Mouse (Mus musculus) liver, embryonic 18 days (tissue): Measurements from ENCODE around the gene Vmn2r94. TPM values are rescaled to one million over a fixed set of nuclear protein-coding genes. Genes with fewer than 3 reads are reported as not detected.

ENCODE experiments used
- polyA plus RNA-seq: library from polyadenylated mRNA; depleted of rRNA; stranded (reverse); fragments of >200 nt; gene quantifications from 2 replicates; pipeline ENCODE4 v1.2.3, GENCODE M21; 2012; rRNA removed

Gene Vmn2r94
- polyA plus RNA-seq = not detected in 2 replicates

DNA sequence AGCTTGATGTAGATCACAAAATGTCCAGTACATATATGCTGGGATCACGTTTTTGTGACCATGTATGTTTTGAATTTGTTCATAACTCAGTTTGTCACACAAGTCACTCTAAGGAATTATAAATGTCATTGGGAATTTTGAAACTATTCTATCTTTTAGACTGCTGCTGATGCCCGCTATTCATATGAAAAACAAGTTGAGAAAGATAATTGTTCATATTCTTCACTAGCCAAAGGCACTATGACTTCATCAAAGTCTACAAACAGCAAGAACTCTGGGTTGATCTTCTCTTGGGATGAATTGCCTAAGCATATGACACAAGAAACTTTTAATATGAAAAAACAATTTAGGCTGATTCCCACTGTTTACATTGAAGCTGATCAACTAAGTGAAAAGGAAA is at the start of gene Vmn2r94:
Gene Vmn2r94, minus strand, starts transcription at position 101 of the 400 bp plus-strand sequence.

DNA sequence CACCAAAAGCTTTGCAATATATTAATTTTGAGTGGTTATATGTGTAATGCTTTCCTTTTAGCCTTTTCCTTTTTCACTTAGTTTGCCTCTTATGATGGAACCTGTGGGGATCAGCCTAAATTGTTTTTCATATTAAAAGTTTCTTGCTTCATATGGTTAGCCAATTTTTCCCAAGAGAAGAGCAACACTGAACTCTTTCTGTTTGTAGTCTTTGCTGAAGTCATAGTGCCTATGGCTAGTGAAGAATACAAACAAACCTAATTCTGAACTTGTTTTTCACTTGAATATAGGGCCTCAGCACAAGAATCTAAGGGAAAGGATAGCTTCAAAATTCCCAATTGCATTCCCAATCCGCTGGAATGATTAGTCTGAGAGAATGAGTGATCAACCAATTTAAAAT is 20.2 kb upstream of the Vmn2r94 start, which contains the start of gene Vmn2r93:
Gene Vmn2r93, plus strand, starts transcription at position 301 of the 400 bp plus-strand sequence.

Other genes with a start within 250 kb of the Vmn2r94 start
- gene Vmn2r124, start 228.3 kb downstream of the Vmn2r94 start, polyA plus RNA-seq = not detected in 2 replicates
- not detected in 2 replicates for gene Vmn2r91, start 192.7 kb downstream of the Vmn2r94 start, polyA plus RNA-seq
- not detected in 2 replicates for gene Vmn2r92, start 125.9 kb downstream of the Vmn2r94 start, polyA plus RNA-seq
- gene Vmn2r93, start 20.3 kb upstream of the Vmn2r94 start, polyA plus RNA-seq = not detected in 2 replicates
- not detected in 2 replicates for gene Vmn2r95, start 146.3 kb upstream of the Vmn2r94 start, polyA plus RNA-seq